Mouse (Mus musculus) lung, adult 10 weeks (tissue): Measurements from ENCODE around the gene Adgre5. TPM values are rescaled to one million over a fixed set of nuclear protein-coding genes. Genes with fewer than 3 reads are reported as not detected.

ENCODE experiments used
- polyA plus RNA-seq: library from polyadenylated mRNA; stranded (reverse); fragments of 350-450 nt; fragmentation: Illumina TruSeq; extraction: RNeasy Lipid Tissue Mini Kit (QIAGEN cat#74804); gene quantifications from one replicate; pipeline ENCODE4 v1.2.3, GENCODE M21; 2014; ENCODE audit warnings: low read depth, low replicate concordance; ENCODE audit not compliant: insufficient read depth

Gene Adgre5
- polyA plus RNA-seq: 186 TPM

DNA sequence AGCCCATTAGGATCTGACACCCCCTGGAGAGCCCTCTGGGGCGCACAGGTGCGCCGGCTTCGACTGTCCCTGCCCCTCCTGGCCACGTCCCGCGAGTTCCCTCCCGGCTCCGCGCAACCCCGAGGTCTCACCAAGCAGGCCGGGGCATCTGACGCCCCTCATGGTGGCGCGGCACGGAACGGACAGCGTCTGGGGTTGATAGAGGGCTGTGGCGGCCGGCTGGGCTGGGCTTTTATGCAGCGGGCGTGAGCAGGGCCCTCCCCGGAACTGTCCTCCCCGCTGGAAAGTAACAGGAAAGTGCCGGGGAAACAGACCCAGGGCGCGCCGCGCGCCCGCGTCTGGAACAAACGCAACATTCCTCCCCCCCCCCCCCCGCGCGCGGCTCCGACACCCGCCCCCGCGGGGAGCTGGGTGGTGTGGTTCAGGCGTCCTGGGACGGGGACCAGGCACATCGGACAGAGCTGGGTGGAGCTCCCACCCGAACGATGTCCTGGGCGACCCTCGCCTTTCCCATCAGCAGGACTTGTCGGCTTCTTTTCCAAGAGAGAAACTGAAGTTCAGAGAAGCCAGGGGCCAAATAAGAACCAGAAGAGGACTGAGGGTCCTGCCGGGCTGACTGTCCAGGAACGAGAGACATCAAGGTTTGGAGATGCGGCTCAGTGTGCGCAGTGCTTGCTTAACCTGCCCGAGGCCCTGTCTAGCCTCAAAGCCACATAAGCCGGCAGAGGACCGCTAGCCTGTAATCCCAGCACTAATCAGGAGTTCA, at the start of gene Adgre5:
Gene Adgre5, minus strand, starts transcription at position 351 of the 766 bp plus-strand sequence.

GRCm38 (mm10) chr8:83715031-83715690, 26.0 kb downstream of the Adgre5 start, which contains the start of gene Ddx39:
Gene Ddx39, plus strand, starts transcription at chr8:83715177.

DNA sequence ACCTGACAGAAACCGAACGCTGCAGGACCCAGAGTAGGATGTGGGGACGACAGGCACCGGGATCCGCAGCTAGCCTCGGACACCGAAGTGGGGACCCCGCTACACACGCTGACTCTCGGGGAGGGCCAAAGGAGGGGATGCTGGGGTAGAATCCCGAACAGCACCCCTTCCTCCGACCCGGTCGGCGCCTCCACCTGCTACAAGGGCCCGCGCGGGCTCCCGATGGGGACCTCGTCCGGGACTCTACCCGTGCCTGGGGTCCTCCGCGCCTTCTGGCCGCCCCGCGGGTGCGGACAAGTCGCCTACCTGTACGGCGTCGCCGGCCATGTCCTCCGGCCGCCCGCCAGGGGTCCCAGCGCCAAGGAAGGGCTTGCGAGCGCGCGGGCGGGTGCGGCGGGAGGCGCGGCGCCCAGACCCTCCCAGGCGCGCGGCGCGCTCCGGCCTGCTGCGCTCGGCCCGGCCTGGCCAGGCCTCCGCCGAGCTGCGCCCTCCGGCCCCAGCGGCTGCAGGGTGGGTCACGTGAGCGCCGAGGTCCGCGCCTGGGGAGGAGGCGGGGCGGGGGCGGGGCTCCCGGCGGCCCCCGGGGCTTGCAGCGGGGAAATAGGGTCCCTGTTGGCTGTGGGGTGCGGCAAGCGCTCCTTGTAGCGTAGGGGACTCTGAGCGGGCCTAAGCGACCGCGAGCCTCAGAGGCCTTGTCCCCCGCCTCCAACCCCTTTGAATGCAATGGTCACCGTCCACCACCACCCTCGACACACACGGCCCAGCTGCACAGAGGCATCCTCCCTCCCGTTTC, 42.3 kb downstream of the Adgre5 start, which contains the start of gene Pkn1:
Gene Pkn1, minus strand, starts transcription at position 519 of the 793 bp plus-strand sequence.

Other genes with a start within 250 kb of the Adgre5 start
- not detected for gene Olfr370, start 205.5 kb downstream of the Adgre5 start, polyA plus RNA-seq
- gene Ndufb7, start 174.7 kb downstream of the Adgre5 start, polyA plus RNA-seq: 270 TPM
- 176 TPM for gene Tecr, start 133.4 kb downstream of the Adgre5 start, polyA plus RNA-seq
- 32.1 TPM for gene Dnajb1, start 133.1 kb downstream of the Adgre5 start, polyA plus RNA-seq
- gene Gipc1, start 88.6 kb downstream of the Adgre5 start, polyA plus RNA-seq: 45.7 TPM
- gene Ptger1, start 74.6 kb downstream of the Adgre5 start, polyA plus RNA-seq: 2.1 TPM
- gene Pkn1, start 42.1 kb downstream of the Adgre5 start, polyA plus RNA-seq: 29.7 TPM
- gene Ddx39, start 26.1 kb downstream of the Adgre5 start, polyA plus RNA-seq: 22.0 TPM
- gene Adgrl1, start 158.8 kb upstream of the Adgre5 start, polyA plus RNA-seq: 6.6 TPM
- gene Gm10644, start 213.9 kb upstream of the Adgre5 start, polyA plus RNA-seq: 0.99 TPM
- 1.9 TPM for gene Asf1b, start 214.2 kb upstream of the Adgre5 start, polyA plus RNA-seq
- 41.6 TPM for gene Prkaca, start 231.7 kb upstream of the Adgre5 start, polyA plus RNA-seq